Mouse (Mus musculus): ENCODE measurements around the gene Mvb12a.

DNA sequence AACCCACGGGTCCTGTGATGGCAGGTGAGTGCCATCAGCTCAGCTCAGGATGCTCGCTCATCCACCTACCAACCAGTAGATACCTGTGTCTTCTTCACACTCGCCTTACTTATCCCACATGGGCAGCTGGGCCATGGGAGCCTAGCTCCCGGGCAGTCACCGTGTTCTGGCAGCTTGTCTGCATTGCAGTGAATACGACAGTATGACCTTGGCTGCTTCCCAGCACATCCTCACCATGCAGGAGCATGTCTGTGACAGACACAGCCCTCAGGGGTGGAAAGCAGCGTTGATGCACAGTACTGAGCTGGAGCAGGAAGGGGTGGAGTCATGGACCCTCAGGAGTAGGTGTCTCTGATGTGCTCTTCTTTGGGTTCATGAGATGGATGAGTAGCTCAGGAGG lies 31.7 kb downstream of the Mvb12a start:
- TF ChIP-seq CTCF (IDR thresholded peaks at IDR 0.05; ENCODE audit: control insufficient read depth, insufficient read depth, insufficient replicate concordance, low read depth, low read length) (no peak), POLR2A (IDR thresholded peaks at IDR 0.05; ENCODE audit: control insufficient read depth, low read depth, low read length) (no peak)
